Mouse (Mus musculus): Measurements from ENCODE around the gene Cdh4.

- TF ChIP-seq CTCF (IDR thresholded peaks at IDR 0.05; ENCODE audit: low read depth), result no peak
- TF ChIP-seq EP300 (IDR thresholded peaks at IDR 0.05; ENCODE audit: low read depth), result no peak
These were observed 27.5 kb upstream of the Cdh4 start for GRCm38 (mm10) chr2:179414704-179415103.
